Comparison of ENCODE assay signal across 9 mouse cellular contexts in genomic region chr1:74057501-74057900, GRCm38 (mm10).
"Had no signal": no experiment of that assay in that cellular context is flagged by ENCODE, and none has a peak within 500 bp of the region (broad histone marks: within the 10 kb centered on the region; RNA-seq: fewer than 3 reads in every experiment).

No protein-coding gene starts in this region.

- H3K36me3 ChIP-seq: midbrain, embryonic 15.5 days; neural tube, embryonic 12.5 days had no signal

- H3K9me3 ChIP-seq: limb, embryonic 15.5 days; midbrain, embryonic 15.5 days; neural tube, embryonic 12.5 days had no signal

- ATAC-seq: hindbrain, postnatal 0 days; midbrain, embryonic 15.5 days had no signal

- DNase-seq: left cerebral cortex, postnatal 4 days; lung, adult 18-20 months; thymus, postnatal 4 days had no signal

- H3K4me3 ChIP-seq: limb, embryonic 15.5 days; midbrain, embryonic 15.5 days; neural tube, embryonic 12.5 days had no signal

- H3K27me3 ChIP-seq: limb, embryonic 15.5 days; midbrain, embryonic 15.5 days; neural tube, embryonic 12.5 days had no signal

- H3K4me2 ChIP-seq: limb, embryonic 15.5 days; midbrain, embryonic 15.5 days; neural tube, embryonic 12.5 days had no signal

- H3K9ac ChIP-seq: limb, embryonic 15.5 days; liver, embryonic 14.5 days; midbrain, embryonic 15.5 days; neural tube, embryonic 12.5 days had no signal

- H3K4me1 ChIP-seq: midbrain, embryonic 15.5 days had no signal

- H3K27ac ChIP-seq: hindbrain, postnatal 0 days; limb, embryonic 15.5 days; liver, embryonic 14.5 days; midbrain, embryonic 15.5 days; neural tube, embryonic 12.5 days; stomach, postnatal 0 days had no signal
